Mouse (Mus musculus) kidney, adult 2 months (tissue): ENCODE measurements around the gene Srrm4. TPM values are rescaled to one million over a fixed set of nuclear protein-coding genes. Genes with fewer than 3 reads are reported as not detected.

ENCODE experiments used
- DNase-seq: peaks from one replicate; pipeline ENCODE4 v3.0.0; 2021
- H3K27ac ChIP-seq: fragments of 200-500 bp; 2 replicates; pipeline ENCODE4 v1.5.1; 2012; ENCODE audit warnings: low read depth, low read length, control low read depth, inconsistent platforms; ENCODE audit not compliant: insufficient read depth
- H3K27me3 ChIP-seq: fragments of 200-500 bp; replicated peaks from 2 replicates; pipeline ENCODE4 v1.6.1; 2012; ENCODE audit warnings: mild to moderate bottlenecking, moderate library complexity, low read length, inconsistent platforms; ENCODE audit not compliant: control insufficient read depth, insufficient read depth
- H3K36me3 ChIP-seq: fragments of 200-500 bp; 2 replicates; pipeline ENCODE4 v1.6.1; 2012; ENCODE audit warnings: mild to moderate bottlenecking, moderate library complexity, low read length, inconsistent platforms; ENCODE audit not compliant: control insufficient read depth, insufficient read depth
- H3K4me1 ChIP-seq: fragments of 200-500 bp; 2 replicates; pipeline ENCODE4 v1.6.1; 2011; ENCODE audit warnings: low read length; ENCODE audit not compliant: control insufficient read depth, insufficient read depth
- H3K4me3 ChIP-seq: fragments of 200-500 bp; 2 replicates; pipeline ENCODE4 v1.5.1; 2011; ENCODE audit warnings: mild to moderate bottlenecking, low read depth, low read length, control low read depth; ENCODE audit not compliant: insufficient read depth
- CTCF ChIP-seq: fragments of 200-500 bp; conservative IDR thresholded peaks from 2 replicates; pipeline ENCODE4 v1.5.1; 2011; ENCODE audit warnings: low read depth, mild to moderate bottlenecking, control low read depth, low read length, moderate library complexity, mixed read lengths; ENCODE audit not compliant: insufficient read depth, insufficient read length
- POLR2A ChIP-seq: fragments of 200-500 bp; IDR thresholded peaks from one replicate; pipeline ENCODE4 v1.6.1; 2011; ENCODE audit warnings: low read depth, low read length, control low read depth
- WGBS: fragments of 180-500 bp; shearing (Covaris S2); methylation state at CpG from one replicate; pipeline ENCODE4 v1.1.7; 2018; 5-methylcytosine and 5-hydroxymethylcytosine counted together
- polyA plus RNA-seq: library from polyadenylated mRNA; depleted of rRNA; stranded (reverse); fragments of >200 nt; gene quantifications from 2 replicates; pipeline ENCODE4 v1.2.3, GENCODE M21; 2012

Gene Srrm4
- polyA plus RNA-seq, 1 experiment: 0.25 TPM

DNA sequence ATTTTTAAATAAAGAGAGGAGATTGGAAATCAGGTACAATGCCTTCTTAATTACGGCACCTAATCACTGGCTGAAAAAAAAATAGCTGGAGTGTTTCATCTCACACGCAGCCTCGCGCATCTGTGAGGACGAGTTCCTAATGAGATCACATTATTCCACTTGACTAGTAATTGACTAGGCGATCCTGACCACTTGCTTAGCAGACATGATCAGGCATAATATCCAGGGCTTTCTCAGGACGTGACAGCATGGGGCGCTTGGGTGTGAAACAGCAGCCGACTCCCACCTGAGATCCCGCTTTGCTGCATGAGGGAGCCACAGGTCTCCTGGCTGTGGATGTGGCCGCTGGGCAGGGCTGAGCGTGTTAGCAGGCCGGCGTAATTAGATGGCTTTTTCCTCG, 90.3 kb downstream of the Srrm4 start:
- Histone ChIP-seq H3K27ac (no peak overlapping the region), H3K27me3 (no peaks in the 10 kb centered on the region), H3K4me1 (no peaks in the 10 kb centered on the region), H3K36me3 (no peaks in the 10 kb centered on the region), H3K4me3 (no peak overlapping the region)
- no peak for DNase-seq
- no peak for TF ChIP-seq CTCF
- no peak for TF ChIP-seq POLR2A
- 28% methylated on average over 15 of the region's 15 CpGs for WGBS

DNA sequence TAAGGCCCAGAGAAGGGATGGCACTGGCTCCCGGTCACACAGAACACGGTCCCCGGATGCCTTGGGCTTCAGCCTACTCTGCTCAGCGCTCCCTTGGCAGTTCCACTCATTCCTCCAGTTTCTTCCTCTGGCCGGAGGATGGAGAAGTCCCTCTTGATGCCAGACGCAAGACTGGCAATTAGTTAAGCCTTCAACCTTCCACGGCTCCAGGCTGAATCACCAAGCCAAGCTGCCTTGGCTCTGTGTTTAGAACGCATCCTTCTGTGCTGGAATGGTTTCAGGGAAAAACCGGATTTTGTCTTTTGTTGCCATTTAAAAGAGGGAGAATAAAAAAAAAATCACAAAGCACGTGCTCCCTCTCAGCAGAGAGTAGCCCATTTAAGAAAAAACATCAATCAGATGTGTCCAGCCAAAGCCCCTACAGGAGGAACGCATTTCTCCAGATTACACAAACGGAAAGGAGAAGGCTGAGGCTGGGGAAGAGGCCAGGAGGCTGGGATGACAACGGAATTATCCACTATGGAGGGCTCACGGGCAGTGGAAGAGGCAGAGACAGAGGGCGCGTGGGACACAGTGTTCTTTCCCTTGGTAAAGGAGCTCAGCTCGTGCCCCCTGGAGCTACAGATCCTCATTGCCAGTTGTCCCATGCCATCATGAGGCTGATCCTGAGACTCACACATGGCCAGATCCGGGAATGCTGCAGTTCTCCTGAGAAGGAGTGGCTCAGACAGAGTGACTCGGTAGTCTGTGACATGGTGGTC, 92.6 kb downstream of the Srrm4 start:
- no peak for DNase-seq
- Histone ChIP-seq H3K4me3 (no peak overlapping the region), H3K27ac (no peak overlapping the region), H3K4me1 (no peaks in the 10 kb centered on the region), H3K36me3 (no peaks in the 10 kb centered on the region), H3K27me3 (no peaks in the 10 kb centered on the region)
- TF ChIP-seq CTCF (no peak), POLR2A (no peak)
- 80% methylated on average over 19 of the region's 19 CpGs for WGBS

DNA sequence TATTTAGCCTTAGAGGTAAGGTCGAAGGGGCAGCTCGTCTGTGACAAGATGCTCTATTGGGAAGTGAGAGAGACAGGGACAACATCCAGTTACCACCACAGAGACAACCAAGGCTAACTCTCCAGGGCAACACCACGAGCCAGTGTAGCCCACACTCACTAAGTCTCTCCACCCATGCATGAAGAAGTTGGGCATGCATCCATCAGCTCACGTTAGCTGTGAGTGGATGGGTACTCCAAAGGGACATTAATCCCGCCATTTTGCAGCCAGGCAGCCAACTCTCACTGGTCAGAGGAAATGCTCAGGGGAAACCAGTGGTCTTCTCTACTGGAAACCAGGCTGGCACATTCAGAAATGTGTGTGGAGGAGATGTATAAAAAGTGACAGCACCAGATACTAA, 93.8 kb downstream of the Srrm4 start:
- H3K36me3 ChIP-seq: no peaks in the 10 kb centered on the region
- no peaks in the 10 kb centered on the region for H3K4me1 ChIP-seq
- TF ChIP-seq POLR2A (no peak), CTCF (no peak)
- WGBS: 68% methylated on average over 5 of the region's 5 CpGs
- H3K27ac ChIP-seq: no peak overlapping the region
- no peak for DNase-seq
- no peaks in the 10 kb centered on the region for H3K27me3 ChIP-seq
- no peak overlapping the region for H3K4me3 ChIP-seq

DNA sequence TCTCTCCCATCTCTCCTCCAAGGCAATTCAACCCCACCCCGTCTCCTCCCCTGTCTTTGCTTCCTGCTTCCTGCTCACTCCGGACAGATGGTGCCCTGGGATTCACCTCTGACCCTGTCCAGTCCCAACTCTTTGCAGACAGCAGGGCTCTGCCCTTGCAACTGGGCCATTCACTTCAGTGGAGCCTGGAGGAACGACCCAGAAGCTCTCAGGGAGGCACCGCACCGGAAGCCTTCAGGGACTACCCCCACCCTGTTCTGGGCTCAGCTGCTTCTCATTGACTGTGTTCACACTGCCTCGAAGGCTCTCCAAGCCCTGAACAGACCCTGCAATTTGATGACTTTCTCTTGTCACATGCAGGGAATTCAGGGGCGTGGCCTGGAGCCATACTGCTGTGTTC, 94.4 kb downstream of the Srrm4 start:
- H3K27me3 ChIP-seq: no peaks in the 10 kb centered on the region
- TF ChIP-seq POLR2A (no peak), CTCF (no peak)
- H3K4me1 ChIP-seq: no peaks in the 10 kb centered on the region
- whole genome bisulfite sequencing: 9% methylated on average over 7 of the region's 7 CpGs
- H3K36me3 ChIP-seq: no peaks in the 10 kb centered on the region
- H3K4me3 ChIP-seq: no peak overlapping the region
- DNase-seq: peak; percentile 72
- H3K27ac ChIP-seq: no peak overlapping the region

DNA sequence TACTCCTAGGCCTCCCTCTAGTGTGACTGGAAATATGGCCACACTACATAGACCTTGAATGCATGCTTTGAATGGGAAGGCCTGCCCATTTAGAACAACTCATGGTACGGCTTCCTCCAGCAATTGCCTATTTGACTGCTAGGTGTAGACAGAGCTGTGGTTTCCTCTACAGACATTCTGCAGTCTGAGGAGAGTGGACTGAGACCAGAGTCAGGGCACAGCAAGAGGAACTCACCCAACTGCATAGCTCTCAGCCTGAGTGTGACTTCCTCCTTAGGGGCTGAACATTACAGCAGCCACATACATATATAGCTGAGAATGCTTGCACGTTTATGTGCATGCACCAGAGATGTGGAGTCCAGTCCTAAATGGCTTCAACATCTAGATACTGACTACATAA, 94.9 kb downstream of the Srrm4 start:
- DNase-seq: no peak
- Histone ChIP-seq H3K27me3 (no peaks in the 10 kb centered on the region), H3K27ac (no peak overlapping the region), H3K4me1 (no peaks in the 10 kb centered on the region), H3K4me3 (no peak overlapping the region), H3K36me3 (no peaks in the 10 kb centered on the region)
- TF ChIP-seq CTCF (no peak), POLR2A (no peak)
- WGBS: 66% methylated on average over 2 of the region's 2 CpGs

DNA sequence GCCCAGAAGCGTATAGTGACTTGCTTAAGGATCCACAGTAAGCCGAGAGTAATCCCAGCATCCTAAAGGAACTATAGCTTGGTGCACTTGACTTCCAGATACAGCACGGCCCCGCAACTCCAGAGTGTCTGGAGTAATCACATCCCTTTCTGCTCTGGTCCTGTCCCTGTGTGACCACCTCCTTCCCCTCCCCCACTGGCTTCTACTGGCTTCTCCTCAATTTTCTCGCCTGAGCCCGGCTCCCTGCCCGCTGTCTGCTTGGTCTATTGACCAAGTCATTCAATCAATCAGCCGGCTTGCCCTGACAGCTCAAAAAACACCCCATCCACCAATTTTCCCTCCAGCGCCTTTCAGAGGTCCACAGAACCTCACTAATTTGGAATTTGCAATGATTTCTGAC, 96.2 kb downstream of the Srrm4 start:
- H3K4me1 ChIP-seq: no peaks in the 10 kb centered on the region
- TF ChIP-seq CTCF: no peak
- 67% methylated on average over 9 of the region's 9 CpGs for WGBS
- no peaks in the 10 kb centered on the region for H3K36me3 ChIP-seq
- no peak for DNase-seq
- H3K27ac ChIP-seq: no peak overlapping the region
- no peak overlapping the region for H3K4me3 ChIP-seq
- H3K27me3 ChIP-seq: no peaks in the 10 kb centered on the region

DNA sequence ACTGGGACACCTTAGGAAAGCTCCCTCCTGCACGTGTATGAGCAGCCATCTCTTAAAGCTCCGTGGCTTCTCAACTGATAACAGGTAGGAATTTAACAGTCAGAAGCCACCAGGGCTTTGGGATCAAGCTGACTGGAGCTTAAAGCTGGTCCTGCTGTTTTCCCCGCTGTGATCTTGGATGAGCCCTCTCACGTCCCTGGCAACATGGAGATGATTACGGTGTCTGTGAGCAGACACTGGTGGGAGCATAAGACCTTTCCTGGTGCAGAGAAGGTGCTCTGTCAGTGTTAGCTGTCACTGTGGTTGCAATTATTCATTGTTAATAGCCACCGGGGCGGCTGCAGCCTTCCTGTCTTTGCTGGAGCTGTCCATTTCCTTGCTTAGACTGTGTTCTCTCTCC, 97.2 kb downstream of the Srrm4 start:
- no peak overlapping the region for H3K27ac ChIP-seq
- no peaks in the 10 kb centered on the region for H3K36me3 ChIP-seq
- no peak for TF ChIP-seq CTCF
- 33% methylated on average over 7 of the region's 7 CpGs for WGBS
- DNase-seq: no peak
- H3K27me3 ChIP-seq: no peaks in the 10 kb centered on the region
- no peak overlapping the region for H3K4me3 ChIP-seq
- H3K4me1 ChIP-seq: no peaks in the 10 kb centered on the region
